Mouse (Mus musculus): ENCODE results near the gene Tmem132d. TPM values are rescaled to one million over a fixed set of nuclear protein-coding genes. Genes with fewer than 3 reads are reported as not detected.
"Not testable (repeated sequence)": the region's sequence is repeated elsewhere in the genome, so short reads cannot be mapped to it uniquely, and the experiment has no call there.

Gene Tmem132d
- polyA plus RNA-seq, 1 experiment = 0.12 TPM

DNA sequence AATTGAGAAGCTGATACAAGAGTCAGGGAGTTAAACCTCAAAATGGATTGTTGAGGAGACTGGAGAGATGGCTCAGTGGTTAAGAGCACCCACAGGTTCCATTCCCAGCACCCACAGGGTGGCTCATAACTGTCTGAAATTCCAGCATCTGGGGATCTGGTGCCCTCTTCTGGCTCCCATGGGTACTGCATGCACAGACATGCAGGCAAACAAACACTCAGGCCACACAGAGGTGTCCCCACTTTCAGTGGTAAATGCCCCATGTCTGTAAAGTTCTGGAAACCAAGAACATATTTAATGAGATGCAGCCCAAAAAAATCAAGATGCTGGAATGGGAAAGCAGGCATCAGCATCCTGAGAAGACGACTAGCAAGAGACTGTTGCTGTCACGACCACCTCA is 333.4 kb downstream of the Tmem132d start:
- DNase-seq (ENCODE audit: low read depth) = no peak

DNA sequence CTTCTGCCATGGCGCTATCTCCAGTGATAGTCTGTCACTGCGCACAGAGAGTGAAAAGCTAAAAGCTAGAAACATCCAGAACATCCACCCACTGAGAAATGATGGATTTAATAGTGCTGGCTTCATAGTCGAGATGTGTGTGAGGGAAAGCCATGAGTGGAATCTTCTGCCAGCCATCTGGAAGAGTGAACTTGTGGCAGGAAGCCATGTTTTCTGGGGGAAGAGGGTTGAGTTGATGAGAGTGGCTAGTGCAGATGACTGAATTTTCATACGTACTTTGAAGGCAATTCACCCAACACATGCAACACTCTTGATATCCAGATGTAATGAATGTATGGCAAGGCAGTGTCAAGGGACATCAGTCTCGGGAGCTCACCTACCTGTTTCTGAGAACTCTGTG is 342.3 kb downstream of the Tmem132d start:
- DNase-seq (ENCODE audit: low read depth) = no peak

DNA sequence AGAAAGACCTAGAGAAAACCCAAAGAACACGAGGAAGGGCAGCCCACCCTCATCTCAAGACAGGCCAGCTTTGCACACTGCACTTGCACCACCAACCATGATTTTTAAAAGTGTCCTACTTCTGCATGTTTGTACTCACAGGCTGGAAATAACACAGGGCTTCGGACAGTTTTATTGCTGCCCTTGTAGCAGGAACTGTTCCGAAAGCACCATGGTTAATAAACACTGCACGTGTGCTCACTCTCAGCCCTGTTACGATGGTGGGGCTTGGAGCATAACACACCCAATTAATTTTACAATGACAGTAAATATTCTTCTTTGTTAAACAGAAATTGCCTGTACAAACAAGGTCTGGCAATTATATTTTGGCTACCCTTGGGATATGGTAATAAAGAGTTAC is 357.4 kb downstream of the Tmem132d start:
- DNase-seq (ENCODE audit: low read depth) = no peak

DNA sequence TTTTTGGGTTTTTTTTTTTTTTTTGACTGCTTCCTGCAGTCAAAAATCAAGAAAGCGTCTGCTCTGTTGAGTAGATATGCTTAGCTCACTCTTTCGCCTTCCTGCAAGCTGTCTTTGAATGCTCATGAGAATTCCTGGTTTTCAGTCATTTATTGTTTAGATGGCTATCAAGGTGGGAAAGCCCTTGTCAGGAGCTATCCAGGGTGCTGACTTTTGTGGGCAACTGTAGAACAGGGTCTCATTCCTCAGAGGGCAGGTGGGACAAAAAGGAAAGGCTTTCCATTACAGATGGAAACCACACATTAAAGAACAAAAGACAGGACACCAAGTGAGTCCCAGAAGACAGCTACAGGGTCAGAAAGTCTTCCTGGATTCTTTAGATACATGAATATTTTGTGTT is 360.3 kb downstream of the Tmem132d start:
- DNase-seq (ENCODE audit: low read depth) = no peak

DNA sequence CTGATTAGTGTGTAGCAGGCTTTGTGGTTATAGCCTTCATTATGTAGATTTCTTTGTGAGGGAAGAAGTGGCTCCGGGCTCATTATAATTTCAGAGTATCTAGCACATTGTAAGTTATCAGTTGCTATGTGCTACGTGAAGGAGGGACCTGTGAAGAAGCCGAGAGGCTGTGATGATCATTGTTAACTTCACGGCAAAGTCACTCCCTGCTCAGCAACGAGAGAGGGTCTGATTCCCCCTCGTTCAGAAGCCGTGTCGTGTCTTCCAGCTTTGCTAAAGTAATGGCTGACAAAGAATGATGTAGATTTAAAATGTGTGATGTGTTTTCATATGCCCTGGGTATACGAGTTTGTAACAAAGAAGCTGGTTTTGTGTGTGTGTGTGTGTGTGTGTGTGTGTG is 391.1 kb downstream of the Tmem132d start:
- DNase-seq (ENCODE audit: low read depth) = no peak

DNA sequence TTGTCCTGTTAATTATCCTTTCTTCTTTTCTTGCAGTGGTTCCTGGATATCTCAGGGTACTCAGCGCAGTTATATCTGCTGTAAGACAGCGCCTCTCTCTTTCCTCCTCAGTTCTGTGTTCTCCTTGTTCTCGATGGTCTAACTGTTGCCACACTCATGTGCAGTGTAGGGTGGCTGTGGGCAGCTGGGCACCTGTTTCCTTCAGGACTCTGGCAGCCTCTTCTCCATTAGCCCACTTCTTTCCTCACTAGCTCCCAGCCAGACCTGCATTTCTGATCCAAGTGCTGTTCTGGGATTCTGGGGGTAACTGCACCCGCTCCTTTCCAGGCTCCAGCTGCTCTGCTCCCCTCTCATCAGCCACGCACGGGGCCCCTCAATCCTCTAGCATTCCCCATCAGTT is 392.8 kb downstream of the Tmem132d start:
- DNase-seq (ENCODE audit: low read depth) = no peak

DNA sequence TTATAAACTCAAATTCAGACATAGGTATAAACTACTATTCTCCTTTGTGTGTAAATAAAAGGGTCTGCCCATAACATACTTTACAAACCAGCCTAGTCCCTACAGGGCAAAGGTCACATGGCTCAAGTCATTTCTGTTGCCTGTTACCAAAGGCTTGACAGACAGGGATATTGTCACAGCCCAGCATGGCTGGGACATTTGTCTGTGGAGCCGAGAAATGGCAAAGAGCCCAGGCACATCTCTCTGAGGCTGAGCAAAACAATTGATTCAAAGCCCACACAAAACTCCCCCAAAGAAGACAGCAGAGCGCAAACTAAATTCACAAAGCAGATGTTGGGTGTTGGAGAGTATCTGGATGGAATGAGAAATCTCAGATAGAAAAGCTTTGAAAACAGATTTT is 405.8 kb downstream of the Tmem132d start:
- DNase-seq (ENCODE audit: low read depth) = no peak

DNA sequence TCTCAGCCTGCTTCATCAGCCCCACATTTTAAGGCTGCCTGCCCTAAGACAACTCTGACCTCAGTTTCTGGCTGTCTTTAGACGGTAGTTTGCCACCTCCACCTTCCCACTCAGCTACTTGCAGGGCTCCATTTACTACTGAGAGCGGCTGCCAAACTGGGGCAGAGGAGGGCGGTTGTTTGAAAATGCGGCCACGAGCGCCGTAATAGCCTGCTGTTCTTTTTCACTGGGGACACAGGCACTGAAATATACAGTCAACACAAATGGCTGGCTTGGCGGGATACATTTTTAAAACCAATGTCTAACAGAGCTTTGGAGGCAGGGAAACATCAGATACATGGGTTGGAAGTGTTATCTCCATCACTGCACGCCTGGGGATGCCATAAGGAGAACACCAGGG is 428.2 kb downstream of the Tmem132d start:
- no peak for DNase-seq (ENCODE audit: low read depth)

DNA sequence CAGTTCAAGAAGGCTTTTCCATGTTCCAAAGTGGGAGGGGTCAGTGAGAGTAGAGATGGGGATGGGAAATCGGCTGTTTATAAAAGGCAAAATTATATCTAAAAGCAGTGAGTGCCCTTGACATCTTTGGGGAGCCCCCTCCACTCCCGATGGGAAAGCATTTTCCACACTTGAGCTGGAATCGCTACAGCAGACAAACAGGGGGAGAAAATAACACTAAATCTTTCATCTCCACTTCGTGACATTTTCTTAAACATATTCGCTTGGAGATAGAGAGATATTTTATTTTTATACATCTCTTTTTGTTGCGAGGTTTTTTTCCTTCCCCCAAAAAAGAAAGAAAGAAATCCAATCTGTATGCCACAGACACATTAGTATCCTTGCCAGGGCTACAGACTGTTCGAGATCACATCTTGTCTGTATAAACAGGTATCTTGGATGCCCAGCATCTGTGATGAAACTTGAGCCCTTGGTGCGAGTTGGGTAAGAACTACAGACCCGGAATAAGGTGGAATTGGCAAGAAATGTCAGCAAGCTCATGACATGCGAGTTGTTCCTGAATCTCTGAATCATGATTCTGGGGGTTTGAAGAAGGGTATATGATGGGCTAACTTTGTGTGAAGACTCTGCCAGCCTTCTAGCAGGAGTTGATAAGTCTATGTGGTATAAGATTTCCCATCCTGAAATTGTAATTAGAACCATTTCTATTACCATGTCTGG is 436.2 kb downstream of the Tmem132d start:
- no peak for DNase-seq (ENCODE audit: low read depth)

DNA sequence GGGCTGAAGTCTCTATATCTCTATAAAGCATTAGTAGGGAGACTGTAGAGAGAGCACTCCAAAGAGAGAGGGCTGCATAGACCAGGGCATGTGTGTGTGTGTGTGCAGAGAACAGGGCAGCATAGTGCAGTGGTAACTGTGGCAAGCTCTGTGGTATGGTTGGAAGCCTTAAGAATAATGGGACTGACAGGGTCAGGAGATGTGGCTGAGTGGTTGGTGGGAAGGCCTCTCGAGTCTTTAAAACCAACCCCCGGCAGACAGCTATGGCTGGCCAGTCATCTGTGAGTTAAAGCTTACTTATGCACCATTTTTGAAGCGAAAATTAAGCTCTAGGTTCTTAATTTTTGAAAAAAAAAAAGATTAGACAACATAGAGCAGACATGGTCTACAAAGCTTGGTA is 439.4 kb downstream of the Tmem132d start:
- no peak for DNase-seq (ENCODE audit: low read depth)

DNA sequence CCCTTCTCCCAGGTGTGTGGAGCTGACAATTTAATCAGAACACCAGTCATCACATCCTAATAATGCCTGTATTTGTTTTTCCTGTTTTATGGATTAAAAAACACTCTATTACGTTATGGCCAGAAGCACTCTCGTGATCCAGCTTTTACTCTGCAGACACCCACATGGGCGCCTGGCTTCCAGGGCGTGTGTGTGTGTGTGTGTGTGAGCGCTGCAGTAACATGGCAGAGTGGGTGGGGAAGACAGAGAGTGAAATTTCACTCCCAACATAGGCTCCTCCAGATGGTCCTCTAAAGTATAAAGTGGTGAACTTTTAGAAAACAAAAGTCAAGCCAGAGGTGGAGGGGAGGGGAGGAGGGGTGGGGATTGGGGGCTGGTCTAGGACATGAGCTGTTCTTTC is 442.1 kb downstream of the Tmem132d start:
- DNase-seq (ENCODE audit: low read depth) = no peak

DNA sequence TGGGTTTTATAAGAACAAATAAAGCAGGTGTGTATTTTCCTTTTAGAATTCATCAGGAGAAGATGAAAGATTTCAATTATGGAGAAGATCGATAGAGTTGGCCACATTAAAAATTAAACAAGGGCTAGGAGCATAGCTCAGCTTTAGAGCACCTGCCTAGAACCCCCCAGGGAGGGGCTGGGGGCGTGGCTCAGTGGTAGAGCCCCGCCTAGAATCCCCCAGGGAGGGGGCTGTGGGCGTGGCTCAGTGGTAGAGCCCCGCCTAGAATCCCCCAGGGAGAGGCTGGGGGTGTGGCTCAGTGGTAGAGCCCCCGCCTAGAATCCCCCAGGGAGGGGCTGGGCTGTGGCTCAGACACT is 452.9 kb downstream of the Tmem132d start:
- DNase-seq (ENCODE audit: low read depth) = not testable (repeated sequence)

DNA sequence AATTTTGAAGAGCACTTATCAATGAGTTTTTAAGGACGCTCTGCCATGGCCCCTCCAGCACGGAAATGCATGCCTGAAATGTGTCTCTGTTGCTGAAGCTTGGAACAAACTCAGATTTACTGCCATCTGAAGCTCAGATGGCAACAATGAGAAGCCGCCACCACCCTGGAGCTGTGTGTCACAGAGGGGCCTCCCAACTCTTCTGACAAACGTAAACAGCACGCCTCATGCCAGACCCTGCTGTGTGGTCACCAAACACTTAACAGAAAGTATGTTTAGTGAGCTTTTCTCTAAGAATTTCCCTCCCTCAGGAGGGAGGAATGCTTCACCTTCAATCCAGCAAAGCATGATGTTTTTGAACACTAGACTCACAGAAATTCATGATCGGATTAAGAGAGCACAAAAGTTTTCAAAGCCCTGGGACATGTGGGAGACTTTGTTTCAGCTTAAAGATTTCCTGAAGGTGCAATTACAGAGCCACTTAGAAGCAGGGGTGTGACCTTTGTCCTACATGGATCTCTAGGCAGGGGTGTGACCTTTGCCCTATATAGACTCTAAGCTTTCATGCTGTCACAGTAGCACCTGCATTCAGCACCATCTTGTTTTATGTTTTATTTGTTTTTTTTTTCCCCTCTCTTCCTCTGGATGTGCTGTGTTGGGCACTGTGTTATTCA is 453.4 kb downstream of the Tmem132d start:
- DNase-seq (ENCODE audit: low read depth) = no peak

DNA sequence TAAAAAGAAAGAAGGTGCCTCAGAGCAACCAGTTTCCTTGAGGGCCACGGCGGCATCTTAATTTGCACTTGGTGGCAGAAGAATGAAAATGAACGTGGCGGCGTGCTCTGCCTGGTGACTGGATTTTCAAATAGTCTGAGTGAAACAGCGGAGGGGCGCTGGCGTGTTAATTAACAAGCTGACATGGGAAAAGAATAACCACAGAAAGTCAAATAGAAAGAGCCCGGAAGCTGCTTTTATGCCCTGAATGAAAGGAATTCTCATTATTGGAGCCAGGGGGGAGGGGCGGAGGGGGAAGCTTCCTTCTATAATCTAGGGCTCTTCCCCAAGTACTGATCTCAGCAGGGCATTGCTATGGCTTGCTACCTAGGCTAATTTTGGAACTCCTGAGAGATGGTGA is 456.2 kb downstream of the Tmem132d start:
- DNase-seq (ENCODE audit: low read depth) = no peak

DNA sequence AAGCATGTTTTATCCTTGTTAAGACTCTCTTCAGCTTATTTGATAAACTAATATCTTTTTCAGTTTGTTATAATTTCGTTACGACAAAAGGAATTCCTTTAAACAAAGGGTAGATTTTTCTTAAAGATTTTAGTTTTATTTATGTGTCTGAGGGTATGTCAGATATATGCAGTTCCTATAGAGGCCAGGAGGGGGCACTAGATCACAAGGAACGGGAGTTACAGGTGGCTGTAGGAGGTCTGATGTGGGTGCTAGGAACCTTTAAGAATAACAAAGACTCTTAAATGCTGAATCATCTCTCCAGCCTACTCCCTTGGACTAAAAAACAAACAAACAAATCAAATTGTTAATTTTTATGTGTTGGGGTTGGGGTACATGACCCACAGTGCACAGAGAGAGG is 467.2 kb downstream of the Tmem132d start:
- DNase-seq (ENCODE audit: low read depth) = no peak

DNA sequence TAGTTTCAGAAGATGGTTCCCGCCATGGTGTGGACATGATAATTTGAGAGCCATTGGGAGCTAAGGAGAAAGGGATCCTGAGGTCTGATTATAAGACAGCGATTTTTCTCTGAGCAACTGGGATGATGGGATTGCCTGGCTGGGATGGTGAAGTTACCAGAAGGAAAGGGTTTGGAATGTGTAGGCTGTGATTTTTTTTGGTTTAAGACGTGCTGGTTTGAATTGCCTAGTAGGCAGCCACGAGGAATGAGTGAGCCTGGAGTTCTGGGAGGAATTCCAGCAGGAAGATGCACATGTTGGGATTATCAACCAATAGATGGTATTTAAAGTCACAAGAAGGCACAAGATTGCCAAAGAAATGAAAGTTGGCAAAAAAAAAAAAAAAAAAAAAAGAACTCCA is 470.2 kb downstream of the Tmem132d start:
- DNase-seq (ENCODE audit: low read depth) = no peak

DNA sequence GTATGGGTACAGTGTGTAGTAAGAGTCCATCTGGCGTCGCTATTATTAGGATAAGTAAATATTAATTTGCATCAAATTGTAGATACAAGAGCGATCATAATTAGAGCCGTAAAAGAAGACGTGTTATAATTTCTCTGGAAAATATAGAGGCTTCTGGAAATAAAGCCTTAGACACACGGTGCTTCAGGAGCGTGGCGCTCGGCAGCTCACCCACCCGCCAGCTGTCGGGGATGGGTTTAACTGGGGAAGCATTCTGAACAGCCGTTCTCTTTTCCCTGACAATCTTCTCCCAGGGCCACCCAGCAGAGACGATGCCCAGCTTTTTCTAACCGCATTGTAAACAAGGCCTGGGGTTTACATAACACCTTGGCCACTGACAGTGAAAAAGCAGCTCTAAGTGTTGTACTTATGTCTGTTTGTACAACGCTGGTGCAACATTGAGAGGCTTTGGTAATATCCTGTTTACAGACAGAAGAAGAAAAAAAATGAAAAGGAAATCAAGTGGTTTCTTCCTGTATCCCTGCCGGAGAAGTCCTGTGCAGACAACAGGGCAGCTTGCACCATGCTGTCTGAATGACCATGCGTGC is 476.3 kb downstream of the Tmem132d start:
- DNase-seq (ENCODE audit: low read depth) = no peak

DNA sequence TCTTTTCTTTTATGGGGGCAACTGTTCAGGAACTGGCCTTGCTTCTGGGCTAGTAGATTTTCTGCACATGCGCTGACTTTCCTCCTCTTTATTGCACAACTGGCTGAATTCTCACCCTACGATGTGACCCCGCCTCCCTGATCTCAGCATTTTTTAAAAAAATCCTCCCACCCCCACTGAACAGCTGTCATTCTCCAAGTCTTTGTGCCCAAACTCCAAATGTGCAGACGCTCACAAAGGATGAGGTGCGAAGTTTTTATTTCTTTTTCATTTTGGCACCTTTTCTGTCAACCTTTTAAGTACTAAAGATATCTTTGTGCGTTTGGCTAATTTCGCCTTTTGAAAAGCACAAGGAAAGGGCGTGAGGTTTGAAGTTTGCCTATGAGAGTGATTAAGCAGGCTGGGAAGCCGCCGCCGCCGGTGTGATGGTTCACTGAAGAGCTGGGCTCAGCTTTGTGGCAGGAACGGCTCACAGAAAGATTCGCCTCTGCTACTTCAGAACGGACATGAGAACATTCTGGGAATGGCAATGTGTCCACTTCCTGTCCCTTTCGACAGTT is 478.6 kb downstream of the Tmem132d start:
- DNase-seq (ENCODE audit: low read depth) = no peak

DNA sequence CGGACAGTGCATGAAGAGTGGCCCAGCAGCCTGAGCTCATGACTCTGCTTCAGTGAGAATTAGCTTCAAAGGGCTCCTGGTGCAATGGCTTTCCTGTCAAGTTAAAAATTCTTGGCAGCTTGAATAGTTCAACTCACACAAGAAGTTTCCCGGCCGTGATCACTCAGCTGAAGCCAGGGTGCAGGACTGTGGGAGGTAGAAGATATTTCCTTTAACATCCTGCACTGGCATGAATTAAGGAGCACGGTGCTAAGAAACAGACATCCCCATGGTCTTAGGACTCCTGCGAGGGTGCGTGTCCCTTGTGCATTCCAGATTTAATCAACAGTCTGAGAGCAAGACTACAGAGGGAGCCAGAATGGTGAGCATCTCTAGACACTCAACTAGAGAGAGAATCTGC is 480.1 kb downstream of the Tmem132d start:
- DNase-seq (ENCODE audit: low read depth) = no peak

DNA sequence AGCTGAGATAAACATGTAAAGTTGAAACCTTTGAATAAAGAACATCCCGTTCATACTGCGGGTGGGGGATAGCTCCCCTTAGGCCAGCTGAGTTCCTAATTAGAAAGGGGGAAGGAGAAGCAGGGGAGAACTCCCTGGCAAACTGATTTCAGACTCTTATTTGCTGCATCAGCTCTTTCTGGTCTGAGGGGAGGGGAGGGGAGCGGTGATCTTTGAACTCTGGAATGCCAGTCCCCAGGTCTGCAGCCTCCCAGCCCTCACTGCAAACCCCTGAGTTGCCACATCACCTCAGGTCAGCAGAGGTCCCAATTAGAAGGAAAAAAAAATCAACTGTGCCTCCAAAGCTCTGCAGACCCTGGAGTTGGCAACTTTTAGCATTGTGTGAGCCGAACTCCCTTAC is 482.3 kb downstream of the Tmem132d start:
- no peak for DNase-seq (ENCODE audit: low read depth)

DNA sequence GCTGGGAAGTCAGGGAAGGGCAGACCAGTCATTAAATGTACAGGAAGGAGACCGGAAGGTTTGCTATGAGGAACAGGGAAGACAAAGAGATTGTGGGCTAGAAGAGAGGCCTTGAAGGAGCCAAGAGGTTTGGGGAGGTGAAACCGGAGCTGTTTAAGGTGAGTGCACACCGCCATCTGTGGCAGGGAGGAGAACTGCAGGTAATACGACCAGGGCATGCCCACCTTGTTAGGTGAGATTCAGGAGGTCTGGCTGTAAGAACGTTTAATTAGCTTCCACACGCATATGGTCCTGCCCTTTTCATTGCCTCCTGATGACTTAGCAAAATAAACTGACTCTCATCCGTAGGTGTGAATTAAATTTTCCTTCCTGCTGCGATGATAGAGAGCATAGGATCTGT is 485.6 kb downstream of the Tmem132d start:
- no peak for DNase-seq (ENCODE audit: low read depth)

DNA sequence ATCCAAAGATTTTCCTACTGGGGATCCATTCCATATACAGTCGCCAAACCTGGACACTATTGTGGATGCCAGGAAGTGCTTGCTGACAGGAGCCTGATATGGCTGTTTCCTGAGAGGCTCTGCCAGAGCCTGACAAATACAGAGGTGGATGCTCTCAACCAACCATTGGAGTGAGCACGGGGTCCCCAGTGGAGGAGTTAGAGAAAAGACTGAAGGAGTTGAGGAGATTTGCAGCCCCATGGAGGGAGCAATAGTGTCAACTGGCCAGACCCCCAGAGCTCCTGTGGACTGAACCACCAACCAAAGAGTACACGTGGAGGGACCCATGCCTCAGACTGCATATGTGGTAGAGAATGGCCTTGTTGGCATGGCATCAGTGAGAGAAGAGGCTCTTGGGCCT is 490.7 kb downstream of the Tmem132d start:
- not testable (repeated sequence) for DNase-seq (ENCODE audit: low read depth)

DNA sequence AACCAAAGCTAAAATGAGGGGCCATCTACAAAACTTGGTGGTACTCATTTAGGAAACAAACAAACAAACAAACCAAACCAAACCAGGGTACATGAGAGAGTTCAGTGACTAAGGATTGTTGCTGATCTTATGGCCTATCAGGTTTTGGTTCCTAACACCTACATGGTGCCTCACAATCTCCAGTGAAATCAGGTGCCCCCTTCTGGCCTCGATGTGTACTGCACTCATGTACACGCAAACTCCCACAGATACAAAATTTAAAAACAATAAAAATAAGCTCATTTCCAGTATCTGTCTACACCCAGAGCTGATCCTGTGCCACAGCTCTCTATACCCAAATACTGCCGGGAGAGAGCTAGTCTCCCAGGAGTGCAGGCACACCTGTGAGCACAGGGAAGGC is 495.0 kb downstream of the Tmem132d start:
- DNase-seq (ENCODE audit: low read depth) = no peak
